Mouse (Mus musculus) activated CD4-positive, CD25-positive, alpha-beta regulatory T cell (primary cell): Measurements from ENCODE around the gene Cacna1s. TPM values are rescaled to one million over a fixed set of nuclear protein-coding genes. Genes with fewer than 3 reads are reported as not detected.

Source experiments
- polyA plus RNA-seq, 2 experiments: library from polyadenylated mRNA; unstranded; fragments of 100-300 nt; shearing (Covaris generic); gene quantifications; one replicate each; pipeline ENCODE4 v1.2.1; 2017

Gene Cacna1s
- 1 to 10 TPM in 1 of 2 experiments, under 1 TPM in 1; 0.54 to 4.3 TPM for polyA plus RNA-seq

DNA sequence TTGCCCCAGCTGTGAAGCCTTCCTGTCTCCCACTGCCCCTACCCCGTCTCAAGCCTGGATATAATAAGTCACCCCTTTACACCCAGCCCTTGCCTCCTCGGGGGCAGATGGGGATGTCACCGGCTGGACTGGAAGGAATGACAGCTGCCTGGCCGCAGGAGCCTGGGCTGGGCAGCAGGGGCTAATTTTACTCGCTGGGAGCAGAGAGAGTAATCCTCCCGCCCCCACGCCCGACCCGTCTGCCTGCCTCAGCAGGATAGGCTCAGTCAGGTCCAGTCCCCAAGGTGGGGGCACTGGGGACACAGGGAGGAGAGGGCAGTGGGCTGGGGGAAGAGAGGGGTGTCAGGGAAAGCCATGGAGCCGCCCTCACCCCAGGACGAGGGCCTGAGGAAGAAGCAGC lies at the start of gene Cacna1s:
Gene Cacna1s (plus strand): TSS at position 204 of the 400 bp plus-strand sequence.

DNA sequence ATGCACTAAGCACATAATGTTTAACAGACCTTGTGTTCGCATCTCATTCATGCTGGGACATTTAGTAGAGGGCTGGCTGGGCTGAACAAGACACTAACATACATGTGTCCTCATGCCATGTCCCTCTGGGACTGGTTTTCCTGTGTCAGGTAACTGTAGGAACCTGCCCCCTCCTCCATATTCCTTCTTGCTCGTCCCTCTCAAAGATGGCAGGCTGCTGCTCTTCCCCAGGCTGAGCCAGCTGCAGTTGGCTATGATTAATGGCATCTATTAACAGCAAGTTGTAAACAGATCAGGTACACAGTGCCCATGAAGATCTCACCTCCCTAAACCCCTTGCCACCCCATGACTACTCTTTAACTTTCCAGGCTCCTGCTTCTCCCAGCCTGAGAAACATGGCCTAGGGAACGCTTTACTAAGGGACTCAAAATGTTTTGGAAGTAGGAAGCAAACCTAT lies 46.2 kb upstream of the Cacna1s start, which contains the start of gene Igfn1:
Gene Igfn1 (minus strand): TSS at position 51 of the 457 bp plus-strand sequence.

DNA sequence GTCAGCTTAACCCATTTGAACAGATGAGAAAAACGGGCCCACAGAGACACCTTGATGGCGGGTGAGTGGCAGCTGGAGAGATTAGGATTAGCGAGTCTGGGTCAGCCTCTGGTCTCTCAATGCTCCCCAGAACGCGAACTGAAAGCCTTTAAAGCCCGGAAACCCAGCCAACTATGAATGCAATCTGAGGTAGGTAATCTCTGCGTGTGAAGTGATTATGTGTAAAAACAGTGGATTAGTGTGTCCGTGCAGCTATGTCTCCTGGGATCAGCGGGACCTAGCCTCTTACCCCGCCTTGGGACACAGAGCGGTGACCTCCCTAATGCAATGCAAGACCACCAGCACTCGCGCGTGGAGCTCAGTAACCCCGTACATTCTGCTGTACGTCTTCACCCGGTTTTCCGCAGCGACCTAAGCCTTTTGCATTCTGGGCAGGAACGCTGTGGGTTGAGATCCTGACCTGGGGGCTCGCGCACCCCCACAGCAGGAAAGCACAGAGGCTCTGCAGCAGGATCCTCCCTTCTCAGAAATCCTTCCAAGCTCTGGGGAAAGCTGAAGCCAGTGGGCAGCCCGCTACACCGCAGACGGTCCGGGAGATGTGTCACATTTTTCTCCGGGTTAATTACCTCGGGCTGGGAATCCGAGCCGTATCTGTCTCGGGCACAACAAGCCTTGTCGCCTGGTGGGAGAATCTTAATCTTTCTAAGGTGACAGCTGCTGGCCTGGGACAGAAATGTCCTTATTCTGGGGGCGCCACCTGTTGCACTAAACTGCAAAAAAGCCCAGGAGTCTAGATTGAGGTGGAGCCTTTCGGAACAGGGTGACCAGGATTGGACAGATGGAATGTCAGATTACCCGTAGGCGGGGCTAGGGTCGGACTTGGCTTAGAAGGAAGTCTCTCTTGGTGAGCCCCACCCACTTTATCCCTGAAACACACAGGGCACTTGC lies 45.1 kb upstream of the Cacna1s start, which contains the start of gene Tmem9:
Gene Tmem9 (plus strand): TSS at position 940 of the 948 bp plus-strand sequence.

DNA sequence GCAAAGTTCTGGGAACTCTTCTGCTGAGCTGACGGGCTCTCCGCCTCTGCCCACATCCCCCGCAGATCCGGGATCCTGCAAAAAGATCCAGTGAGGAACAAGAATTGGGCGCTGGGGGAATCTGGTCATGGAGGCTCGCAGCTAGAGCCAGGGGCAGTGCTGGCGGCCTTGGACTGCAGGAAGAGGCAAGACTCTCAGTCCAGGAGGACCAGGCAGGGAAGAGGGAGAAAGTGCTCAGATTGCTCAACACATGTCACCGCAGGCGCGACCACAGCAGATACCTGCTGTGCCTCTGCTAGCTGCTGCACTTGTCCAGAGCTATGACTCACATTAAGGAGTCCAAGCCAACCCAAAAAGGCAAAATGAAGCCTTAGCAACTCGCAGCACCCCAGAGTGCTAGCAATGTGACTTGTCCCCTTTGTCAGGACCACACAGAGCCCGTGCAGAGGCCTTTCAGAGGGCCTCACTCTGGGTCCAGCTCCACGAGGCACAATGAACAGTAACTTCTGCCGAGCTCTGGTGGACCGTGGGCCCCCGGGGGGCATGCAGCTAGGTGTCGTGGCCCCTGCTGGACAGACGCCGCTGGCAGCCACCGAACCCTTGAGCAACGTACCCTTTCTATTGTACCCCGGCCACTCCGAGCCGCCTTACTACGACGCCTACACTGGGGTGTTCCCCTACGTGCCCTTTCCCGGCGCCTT lies 2.1 kb upstream of the Cacna1s start, which contains the start of gene Ascl5:
Gene Ascl5 (plus strand): TSS at position 493 of the 701 bp plus-strand sequence.

DNA sequence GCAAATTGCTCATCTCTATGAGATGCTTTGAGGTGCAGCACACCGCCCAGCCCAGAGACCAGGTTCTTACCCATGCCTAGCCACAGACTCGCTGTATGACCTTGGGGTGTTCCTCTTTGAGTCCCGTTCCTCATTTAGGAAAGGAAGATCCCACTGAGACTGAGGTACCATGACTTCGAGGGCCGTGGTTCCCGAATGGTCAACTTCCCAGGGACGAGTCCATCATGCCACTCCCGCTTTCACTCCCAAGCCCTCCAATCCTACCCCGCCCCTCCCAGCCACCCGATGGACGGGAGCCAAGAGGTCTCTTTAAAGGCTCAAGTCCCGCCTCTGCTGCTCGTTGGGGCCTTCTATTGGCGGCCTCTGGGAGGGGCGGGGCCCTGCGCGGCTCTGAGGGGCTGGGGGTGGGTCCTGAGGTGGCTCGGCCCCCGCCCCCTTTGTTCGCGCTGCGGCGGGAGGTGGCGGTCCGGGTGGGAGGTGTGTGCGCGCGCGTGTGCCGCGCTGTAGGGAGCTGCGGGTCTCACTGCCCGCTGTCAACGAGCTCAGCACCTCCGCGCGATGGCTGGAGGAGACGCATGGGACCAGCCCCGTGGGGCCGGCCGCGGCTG lies 78.5 kb downstream of the Cacna1s start, which contains the start of gene Kif21b:
Gene Kif21b (plus strand): TSS at position 439 of the 608 bp plus-strand sequence.

Other genes starting within 250 kb of the Cacna1s start
- 10 to 100 TPM; 25.5 to 26.0 TPM for gene Lad1, start 234.2 kb upstream of the Cacna1s start, polyA plus RNA-seq
- gene Tnnt2, start 216.4 kb upstream of the Cacna1s start, polyA plus RNA-seq, result 1 to 10 TPM in 1 of 2 experiments, under 1 TPM in 1; 0.28 to 1.2 TPM
- under 1 TPM; 0.07 TPM for gene Pkp1, start 133.5 kb upstream of the Cacna1s start, polyA plus RNA-seq
- gene Igfn1, start 46.4 kb upstream of the Cacna1s start, polyA plus RNA-seq, result under 1 TPM in 1 of 2 experiments, not detected in 1; 0.11 TPM
- 10 to 100 TPM; 34.1 to 44.0 TPM for gene Tmem9, start 44.6 kb upstream of the Cacna1s start, polyA plus RNA-seq
- gene Ascl5, start 1.9 kb upstream of the Cacna1s start, polyA plus RNA-seq, result not detected
- 10 to 100 TPM; 51.3 to 57.6 TPM for gene Kif21b, start 78.6 kb downstream of the Cacna1s start, polyA plus RNA-seq
- not detected for gene Mroh3, start 160.1 kb downstream of the Cacna1s start, polyA plus RNA-seq
- under 1 TPM in 1 of 2 experiments, not detected in 1; 0.33 TPM for gene Inava, start 181.5 kb downstream of the Cacna1s start, polyA plus RNA-seq
- gene Gpr25, start 208.1 kb downstream of the Cacna1s start, polyA plus RNA-seq, result under 1 TPM; 0.20 to 0.48 TPM